ENCODE assay signal across 8 mouse cellular contexts in genomic region chr19:41894959-41895358, GRCm38 (mm10). TPM values are rescaled to one million over a fixed set of nuclear protein-coding genes. Genes with fewer than 3 reads are reported as not detected.
A peak's percentile ranks its signal among the peaks of the same experiment; 100 is the strongest.
DNase-seq lines count a peak whose midpoint lies in the region; ATAC-seq and TF ChIP-seq lines count a peak whose summit lies in the region.

No protein-coding gene starts in this region.

- no peak for TF ChIP-seq POLR2A in embryonic fibroblast, embryonic 13.5 days (IDR thresholded peaks at IDR 0.05; ENCODE audit: low read depth, low read length)

- H3K4me1 ChIP-seq in megakaryocyte, embryonic 14.5 days: peaks cover 64% of the 10 kb centered on the region
- H3K4me1 ChIP-seq in embryonic fibroblast, embryonic 13.5 days (ENCODE audit: control insufficient read depth, insufficient read depth, low read length): 0 out of 2 replicates have a peak, but pooled peaks cover 3% of the 10 kb centered on the region
- H3K4me1 ChIP-seq in limb, embryonic 12.5 days (replicated peaks): peaks cover 9% of the 10 kb centered on the region
- H3K4me1 ChIP-seq in stomach, embryonic 14.5 days (ENCODE audit: control insufficient read depth, insufficient read depth, low read length): peaks cover 6% of the 10 kb centered on the region; the same call in 1 of the 2 replicates

- DNase-seq in kidney, postnatal 10 days: no peak
- no peak for DNase-seq in left cerebral cortex, postnatal 4 days
- DNase-seq in frontal cortex, postnatal 25 days (ENCODE audit: low spot score in 2 of 2): no peak

- intact Hi-C loops in left cerebral cortex, postnatal 4 days (cut with DNase I): no loop called here

- no peak for TF ChIP-seq CTCF in embryonic fibroblast, embryonic 13.5 days (IDR thresholded peaks at IDR 0.05; ENCODE audit: borderline replicate concordance, insufficient read depth, low read length)

- ATAC-seq in megakaryocyte, adult 5-6 weeks (ENCODE audit: poor library complexity, severe bottlenecking): no peak
- no peak for ATAC-seq in limb, embryonic 12.5 days (ENCODE audit: insufficient number of reproducible peaks, insufficient read depth, low FRiP score, low TSS enrichment, low read depth)
- no peak for ATAC-seq in stomach, embryonic 14.5 days (ENCODE audit: insufficient number of reproducible peaks, insufficient read depth, low FRiP score, low read depth)

- H3K36me3 ChIP-seq in megakaryocyte, embryonic 14.5 days (replicated peaks; ENCODE audit: low read length): peaks cover 30% of the 10 kb centered on the region
- peaks cover 16% of the 10 kb centered on the region for H3K36me3 ChIP-seq in limb, embryonic 12.5 days
- H3K36me3 ChIP-seq in stomach, embryonic 14.5 days (ENCODE audit: control insufficient read depth, insufficient read depth, low read length): peaks cover 5% of the 10 kb centered on the region; the same call in 1 of the 2 replicates

- no peak overlapping the region for H3K27ac ChIP-seq in embryonic fibroblast, embryonic 13.5 days (ENCODE audit: insufficient read depth, low read length)
- no peak overlapping the region for H3K27ac ChIP-seq in limb, embryonic 12.5 days
- H3K27ac ChIP-seq in stomach, embryonic 14.5 days (ENCODE audit: low read length): no peak overlapping the region

- peak overlapping the region; percentile 96 for H3K4me3 ChIP-seq in megakaryocyte, embryonic 14.5 days (replicated peaks)
- H3K4me3 ChIP-seq in embryonic fibroblast, embryonic 13.5 days (ENCODE audit: insufficient read depth, low read length): peak overlapping the region; percentile 80
- H3K4me3 ChIP-seq in limb, embryonic 12.5 days (replicated peaks): peak overlapping the region; percentile 77
- peak overlapping the region; percentile 71 for H3K4me3 ChIP-seq in stomach, embryonic 14.5 days (ENCODE audit: low read depth, low read length)

- peak overlapping the region; percentile 92 for H3K4me2 ChIP-seq in limb, embryonic 12.5 days
- H3K4me2 ChIP-seq in stomach, embryonic 14.5 days (replicated peaks; ENCODE audit: low read depth, low read length): peak overlapping the region; percentile 82

- no peaks in the 10 kb centered on the region for H3K9me3 ChIP-seq in megakaryocyte, embryonic 14.5 days
- no peaks in the 10 kb centered on the region for H3K9me3 ChIP-seq in limb, embryonic 12.5 days
- H3K9me3 ChIP-seq in stomach, embryonic 14.5 days (ENCODE audit: control insufficient read depth, low read depth, low read length): no peaks in the 10 kb centered on the region

- peak overlapping the region; percentile 56; the same call in 1 of the 2 replicates for H3K9ac ChIP-seq in limb, embryonic 12.5 days (replicated peaks)
- peak overlapping the region; percentile 22; the same call in 1 of the 2 replicates for H3K9ac ChIP-seq in stomach, embryonic 14.5 days (replicated peaks; ENCODE audit: low read depth, low read length)

- no peaks in the 10 kb centered on the region for H3K27me3 ChIP-seq in megakaryocyte, embryonic 14.5 days (replicated peaks)
- H3K27me3 ChIP-seq in limb, embryonic 12.5 days: no peaks in the 10 kb centered on the region
- no peaks in the 10 kb centered on the region for H3K27me3 ChIP-seq in stomach, embryonic 14.5 days (ENCODE audit: control insufficient read depth, insufficient read depth, low read length)

- 52% methylated on average over 7 of the region's 7 CpGs for WGBS in limb, embryonic 12.5 days
- WGBS in stomach, embryonic 14.5 days: 40% methylated on average over 7 of the region's 7 CpGs

RNA-seq across cellular contexts. Expression of gene Rrp12, which starts 1.0 kb away (rescaled TPM):
- polyA plus RNA-seq in megakaryocyte, embryonic 14.5 days (2012; ENCODE audit: insufficient read depth, low replicate concordance): 8.9 and 14.4 TPM in 2 replicates
- total RNA-seq in megakaryocyte, adult 5-6 weeks (2015): 2.3 and 3.4 TPM in 2 replicates
- total RNA-seq in megakaryocyte, adult 5-6 weeks (2017): 4.6 and 5.1 TPM in 2 replicates
- polyA plus RNA-seq in embryonic fibroblast, embryonic 13.5 days (2011; ENCODE audit: insufficient read length, low read depth, missing spikeins): 11.3 and 12.8 TPM in 2 replicates
- polyA plus RNA-seq in limb, embryonic 12.5 days (2016; fragmentation: Nextera tagmentation; extraction: Ambion mirVana): 22.8 and 23.2 TPM in 2 replicates
- 10.8 and 10.9 TPM in 2 replicates for polyA plus RNA-seq in stomach, embryonic 14.5 days (2014; fragmentation: Nextera tagmentation; extraction: Ambion mirVana)
- total RNA-seq in left cerebral cortex, postnatal 4 days (2021): 10 to 100 TPM; 33.0 to 33.5 TPM

RNA-seq across cellular contexts. Expression of gene Pgam1, which starts 16.8 kb away (rescaled TPM):
- polyA plus RNA-seq in megakaryocyte, embryonic 14.5 days (2012; ENCODE audit: insufficient read depth, low replicate concordance): 654 and 1,266 TPM in 2 replicates
- total RNA-seq in megakaryocyte, adult 5-6 weeks (2015): 587 and 602 TPM in 2 replicates
- total RNA-seq in megakaryocyte, adult 5-6 weeks (2017): 254 and 291 TPM in 2 replicates
- polyA plus RNA-seq in embryonic fibroblast, embryonic 13.5 days (2011; ENCODE audit: insufficient read length, low read depth, missing spikeins): 403 and 492 TPM in 2 replicates
- 636 and 656 TPM in 2 replicates for polyA plus RNA-seq in limb, embryonic 12.5 days (2016; fragmentation: Nextera tagmentation; extraction: Ambion mirVana)
- 651 and 721 TPM in 2 replicates for polyA plus RNA-seq in stomach, embryonic 14.5 days (2014; fragmentation: Nextera tagmentation; extraction: Ambion mirVana)
- 100 to 1,000 TPM; 288 to 313 TPM for total RNA-seq in left cerebral cortex, postnatal 4 days (2021)

RNA-seq across cellular contexts. Expression of gene Exosc1, which starts 38.3 kb away (rescaled TPM):
- 5.4 and 13.5 TPM in 2 replicates for polyA plus RNA-seq in megakaryocyte, embryonic 14.5 days (2012; ENCODE audit: insufficient read depth, low replicate concordance)
- total RNA-seq in megakaryocyte, adult 5-6 weeks (2015): 37.0 and 38.6 TPM in 2 replicates
- total RNA-seq in megakaryocyte, adult 5-6 weeks (2017): 29.3 and 40.2 TPM in 2 replicates
- 49.8 and 50.9 TPM in 2 replicates for polyA plus RNA-seq in embryonic fibroblast, embryonic 13.5 days (2011; ENCODE audit: insufficient read length, low read depth, missing spikeins)
- 78.5 and 81.9 TPM in 2 replicates for polyA plus RNA-seq in limb, embryonic 12.5 days (2016; fragmentation: Nextera tagmentation; extraction: Ambion mirVana)
- 73.2 and 79.9 TPM in 2 replicates for polyA plus RNA-seq in stomach, embryonic 14.5 days (2014; fragmentation: Nextera tagmentation; extraction: Ambion mirVana)
- 10 to 100 TPM; 30.8 to 36.8 TPM for total RNA-seq in left cerebral cortex, postnatal 4 days (2021)

RNA-seq across cellular contexts. Expression of gene Zdhhc16, which starts 38.3 kb away (rescaled TPM):
- 18.8 and 25.3 TPM in 2 replicates for polyA plus RNA-seq in megakaryocyte, embryonic 14.5 days (2012; ENCODE audit: insufficient read depth, low replicate concordance)
- total RNA-seq in megakaryocyte, adult 5-6 weeks (2015): 25.9 and 36.1 TPM in 2 replicates
- total RNA-seq in megakaryocyte, adult 5-6 weeks (2017): 22.4 and 26.4 TPM in 2 replicates
- 65.7 and 89.8 TPM in 2 replicates for polyA plus RNA-seq in embryonic fibroblast, embryonic 13.5 days (2011; ENCODE audit: insufficient read length, low read depth, missing spikeins)
- polyA plus RNA-seq in limb, embryonic 12.5 days (2016; fragmentation: Nextera tagmentation; extraction: Ambion mirVana): 87.6 and 93.2 TPM in 2 replicates
- polyA plus RNA-seq in stomach, embryonic 14.5 days (2014; fragmentation: Nextera tagmentation; extraction: Ambion mirVana): 65.8 and 70.1 TPM in 2 replicates
- total RNA-seq in left cerebral cortex, postnatal 4 days (2021): 10 to 100 TPM; 67.6 to 72.9 TPM

RNA-seq across cellular contexts. Expression of gene Frat2, which starts 47.0 kb away (rescaled TPM):
- polyA plus RNA-seq in megakaryocyte, embryonic 14.5 days (2012; ENCODE audit: insufficient read depth, low replicate concordance): 16.8 and 19.5 TPM in 2 replicates
- total RNA-seq in megakaryocyte, adult 5-6 weeks (2015): 7.7 and 9.5 TPM in 2 replicates
- 9.2 and 9.4 TPM in 2 replicates for total RNA-seq in megakaryocyte, adult 5-6 weeks (2017)
- polyA plus RNA-seq in embryonic fibroblast, embryonic 13.5 days (2011; ENCODE audit: insufficient read length, low read depth, missing spikeins): 0.56 TPM in 1 of 2 replicates, not detected in the other
- polyA plus RNA-seq in limb, embryonic 12.5 days (2016; fragmentation: Nextera tagmentation; extraction: Ambion mirVana): 5.0 and 5.6 TPM in 2 replicates
- 3.5 and 5.0 TPM in 2 replicates for polyA plus RNA-seq in stomach, embryonic 14.5 days (2014; fragmentation: Nextera tagmentation; extraction: Ambion mirVana)
- 10 to 100 TPM; 13.3 to 14.1 TPM for total RNA-seq in left cerebral cortex, postnatal 4 days (2021)
